Mouse (Mus musculus) lung, adult 18-20 months (tissue): ENCODE results near the gene Gtf2h3.
"Not testable (repeated sequence)": the region's sequence is repeated elsewhere in the genome, so short reads cannot be mapped to it uniquely, and the experiment has no call there.

Experiments
- DNase-seq, 2 experiments: peaks; one replicate each; pipeline ENCODE4 v3.0.0; 2022; ENCODE audit warnings: mixed read lengths in 2 of 2

Gene Gtf2h3

GRCm38 (mm10) chr5:124578633-124579317 is at the start of gene Gtf2h3, which contains the start of gene Eif2b1:
Gene Gtf2h3 (plus strand): TSS chr5:124579140.
Gene Eif2b1 (minus strand): TSS chr5:124579131.
- peak; percentile 90 to 92 for DNase-seq

- DNase-seq: peak; percentile 38 to 65
These were observed 49.7 kb upstream of the Gtf2h3 start for GRCm38 (mm10) chr5:124529191-124529651.

GRCm38 (mm10) chr5:124529697-124530096 is 49.2 kb upstream of the Gtf2h3 start:
- no peak for DNase-seq

- peak; percentile 83 to 87 for DNase-seq
These were observed 48.0 kb upstream of the Gtf2h3 start, which contains the start of gene Rilpl1 for GRCm38 (mm10) chr5:124530655-124531582. Gene Rilpl1 (minus strand): TSS chr5:124531391.

GRCm38 (mm10) chr5:124531583-124531930 is 47.4 kb upstream of the Gtf2h3 start:
- no peak for DNase-seq

- no peak for DNase-seq
These were observed 46.5 kb upstream of the Gtf2h3 start for GRCm38 (mm10) chr5:124532451-124532850.

GRCm38 (mm10) chr5:124535016-124535415 is 43.9 kb upstream of the Gtf2h3 start:
- no peak for DNase-seq

GRCm38 (mm10) chr5:124536776-124537175 is 42.2 kb upstream of the Gtf2h3 start:
- peak; percentile 69 to 81 for DNase-seq

- DNase-seq: peak; percentile 64 to 81
These were observed 39.8 kb upstream of the Gtf2h3 start for GRCm38 (mm10) chr5:124538813-124539792.

GRCm38 (mm10) chr5:124539905-124540304 is 39.0 kb upstream of the Gtf2h3 start:
- DNase-seq: no peak

GRCm38 (mm10) chr5:124540383-124540786 is 38.6 kb upstream of the Gtf2h3 start, which contains the start of gene Tmed2:
Gene Tmed2 (plus strand): TSS chr5:124540695.
- peak; percentile 96 to 97 for DNase-seq

GRCm38 (mm10) chr5:124540905-124541601 is 37.9 kb upstream of the Gtf2h3 start:
- DNase-seq: peak; percentile 75 to 78

GRCm38 (mm10) chr5:124541602-124541973 is 37.4 kb upstream of the Gtf2h3 start:
- DNase-seq: no peak

GRCm38 (mm10) chr5:124550737-124551136 is 28.2 kb upstream of the Gtf2h3 start:
- not testable (repeated sequence) for DNase-seq

GRCm38 (mm10) chr5:124551349-124552093 is 27.4 kb upstream of the Gtf2h3 start:
- not testable (repeated sequence) for DNase-seq

GRCm38 (mm10) chr5:124552094-124552472 is 26.9 kb upstream of the Gtf2h3 start:
- DNase-seq: no peak

GRCm38 (mm10) chr5:124552558-124553307 is 26.2 kb upstream of the Gtf2h3 start, which contains the start of gene Ddx55:
Gene Ddx55 (plus strand): TSS chr5:124552864.
- peak; percentile 91 to 93 for DNase-seq

GRCm38 (mm10) chr5:124553607-124554006 is 25.3 kb upstream of the Gtf2h3 start:
- no peak for DNase-seq

GRCm38 (mm10) chr5:124555145-124555544 is 23.8 kb upstream of the Gtf2h3 start:
- no peak for DNase-seq

GRCm38 (mm10) chr5:124571068-124571467 is 7.9 kb upstream of the Gtf2h3 start:
- DNase-seq: no peak
